Mouse (Mus musculus) testis, postnatal 14 days (tissue): Measurements from ENCODE around the gene Prrg1.
"Not testable (repeated sequence)": the region's sequence is repeated elsewhere in the genome, so short reads cannot be mapped to it uniquely, and the experiment has no call there.

Experiments
- DNase-seq: peaks from one replicate; pipeline ENCODE4 v3.0.0; 2021; ENCODE audit warnings: low spot score

Gene Prrg1

DNA sequence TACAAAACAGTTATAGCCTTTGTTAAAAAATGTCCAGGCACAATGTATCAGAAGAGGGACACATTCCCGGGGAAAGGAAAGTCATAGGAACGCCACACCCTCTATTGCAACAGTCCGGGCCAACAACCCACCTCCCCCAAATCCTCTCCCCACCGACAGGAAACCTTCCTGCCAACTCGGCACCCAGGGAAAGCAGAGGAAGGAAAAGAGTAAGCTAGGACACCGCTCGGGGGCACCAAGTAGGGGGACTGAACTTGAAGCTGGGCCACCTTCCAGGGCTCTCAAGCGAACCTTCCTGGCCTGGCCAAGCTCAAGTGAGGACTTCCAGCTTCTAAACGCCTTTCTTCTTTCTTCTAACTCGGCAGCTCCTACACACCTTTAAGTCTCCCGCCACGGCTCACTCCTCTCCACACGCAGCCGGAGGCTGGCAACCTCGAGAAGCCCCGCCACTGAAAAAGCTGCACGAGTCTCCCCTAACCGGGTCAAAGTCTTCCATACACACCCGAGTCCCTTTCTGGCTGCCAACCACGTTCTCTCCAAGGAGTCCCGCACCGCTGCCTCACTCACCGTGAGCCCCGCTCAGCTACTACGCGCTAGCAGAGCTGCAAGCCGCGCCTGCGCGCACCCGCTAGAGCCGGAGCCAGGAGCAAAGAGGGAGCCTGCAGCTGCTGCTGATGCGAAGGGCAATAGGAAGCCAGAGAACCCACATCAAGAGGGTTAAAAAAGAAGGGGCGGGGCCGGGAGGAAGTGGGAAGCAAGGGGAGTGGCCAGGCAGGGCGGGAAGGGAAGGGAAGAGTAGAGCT is at the start of gene Prrg1:
Gene Prrg1 (minus strand): TSS at position 695 of the 803 bp plus-strand sequence.
- peak; percentile 77 for DNase-seq

DNA sequence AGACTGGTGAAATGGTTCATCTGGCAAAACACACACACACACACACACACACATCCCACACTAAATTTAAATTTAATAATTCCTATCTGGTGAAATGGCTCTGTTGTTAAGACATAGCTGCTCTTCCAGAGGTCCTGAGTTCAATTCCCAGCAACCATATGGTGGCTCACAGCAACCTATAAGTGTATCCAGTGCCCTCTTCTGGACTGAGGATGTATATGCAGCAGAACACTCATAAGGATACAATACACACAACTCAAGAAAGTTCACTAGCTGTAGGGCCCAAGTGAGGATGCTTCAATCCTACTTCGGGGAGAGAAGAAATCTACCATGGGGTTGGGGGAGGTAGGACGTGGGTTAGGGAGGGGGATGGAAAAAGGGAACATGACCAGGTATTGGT is 22.1 kb upstream of the Prrg1 start:
- no peak for DNase-seq

DNA sequence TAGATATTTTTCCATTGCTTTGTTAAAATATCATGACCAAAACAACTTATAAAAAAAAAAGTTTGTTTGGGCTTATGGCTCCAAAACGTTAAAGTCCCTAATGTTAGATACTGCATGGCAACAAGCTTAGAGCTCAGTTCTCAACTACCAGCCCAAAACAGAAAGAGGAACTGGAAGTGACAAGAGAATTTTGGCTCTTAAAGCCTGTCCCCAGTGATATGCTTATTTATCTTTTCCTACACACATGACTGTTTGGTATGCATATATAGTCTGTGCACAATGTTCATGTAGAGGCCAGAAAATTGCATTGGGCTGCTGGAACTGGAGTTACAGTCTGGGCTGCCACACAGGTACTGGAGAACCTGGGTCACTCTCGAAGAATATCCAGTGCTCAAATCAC is 9.4 kb upstream of the Prrg1 start:
- DNase-seq: no peak

DNA sequence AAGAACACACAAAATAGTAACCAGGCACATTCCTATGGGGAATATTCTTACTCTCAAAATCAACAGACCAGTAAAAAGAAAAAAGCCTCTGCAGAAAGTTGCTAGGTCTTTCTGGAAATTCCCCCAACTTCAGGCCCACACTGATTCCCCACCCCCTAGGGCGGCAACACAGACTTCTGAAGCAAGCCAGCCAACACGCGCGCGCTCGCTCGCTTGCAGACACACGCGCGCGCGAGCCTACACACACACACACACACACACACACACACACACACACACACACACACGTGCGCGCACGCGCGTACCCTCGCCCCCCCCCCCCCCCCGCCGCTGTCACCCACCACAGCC is 868 bp downstream of the Prrg1 start:
- peak; percentile 30 for DNase-seq

DNA sequence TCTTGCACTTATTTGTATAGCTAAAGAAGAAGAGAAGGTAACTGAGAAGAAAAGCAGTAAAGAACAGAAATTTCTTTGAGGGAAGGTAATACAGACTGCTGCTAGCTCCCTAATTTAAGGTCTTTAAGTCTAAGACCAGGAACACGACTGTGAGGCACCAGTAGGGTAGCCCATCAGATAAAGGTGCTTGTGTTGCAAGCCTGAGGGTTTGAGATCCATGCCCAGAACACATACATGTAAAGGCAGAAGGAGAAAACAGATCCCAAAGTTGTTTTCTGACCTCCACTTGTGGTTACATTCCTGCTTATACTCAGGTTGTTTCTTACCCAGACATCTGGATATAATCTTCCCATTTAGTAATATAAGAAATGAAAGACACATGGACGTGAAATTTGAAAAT is 20.2 kb downstream of the Prrg1 start:
- DNase-seq: no peak

DNA sequence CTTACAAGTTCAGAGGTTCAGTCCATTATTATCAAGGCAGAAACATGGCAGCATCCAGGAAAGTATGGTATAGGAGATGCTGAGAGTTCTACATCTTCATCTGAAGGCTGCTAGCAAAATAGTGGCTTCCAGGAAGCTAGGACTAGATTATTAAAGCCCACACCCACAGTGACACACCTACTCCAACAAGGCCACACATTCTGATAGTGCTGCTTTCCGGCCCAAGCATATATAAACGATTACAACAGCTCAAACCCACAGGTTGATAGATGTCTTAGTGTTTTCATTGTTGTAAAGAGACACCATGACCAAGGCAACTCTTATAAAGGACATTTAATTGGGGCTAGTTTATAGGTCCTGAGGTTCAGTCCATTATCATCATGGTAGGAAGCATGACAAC is 30.3 kb downstream of the Prrg1 start:
- DNase-seq: no peak

DNA sequence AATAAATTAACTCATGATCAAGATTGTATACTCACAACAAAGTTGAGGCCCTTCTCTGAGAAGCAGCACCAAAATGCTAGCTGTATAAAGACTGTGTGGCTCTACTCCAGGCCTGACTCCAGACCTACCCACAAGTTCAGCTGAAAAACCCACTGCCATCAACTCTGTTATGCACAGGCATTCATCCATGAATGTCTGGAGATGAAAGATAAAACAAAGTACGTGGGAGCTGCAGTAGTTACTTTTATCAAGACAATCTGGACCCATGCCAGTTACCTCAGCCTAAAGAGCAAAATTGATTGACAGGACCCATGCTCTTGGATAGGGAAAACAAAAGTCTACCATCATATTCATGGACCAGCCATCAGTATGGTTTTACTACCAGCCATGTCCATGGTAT is 31.0 kb downstream of the Prrg1 start:
- no peak for DNase-seq

DNA sequence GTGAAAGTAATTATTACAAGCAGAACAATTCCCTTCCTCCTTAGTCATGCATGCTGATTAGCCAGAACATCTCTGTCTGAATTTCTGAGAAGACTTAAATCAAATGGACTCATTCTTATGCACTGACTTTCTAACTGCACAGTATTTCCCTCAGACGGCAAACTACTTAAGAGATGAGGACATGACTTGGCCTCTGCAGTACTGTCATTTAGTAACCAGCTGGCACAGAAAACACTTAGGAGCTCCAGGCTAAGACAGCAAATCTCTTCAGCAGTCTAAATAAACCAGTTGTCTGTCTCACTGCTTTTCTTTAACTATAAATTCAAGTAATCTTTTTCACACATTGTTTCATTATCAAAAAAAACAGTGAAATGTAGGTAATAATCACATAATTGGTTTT is 36.0 kb downstream of the Prrg1 start:
- no peak for DNase-seq

DNA sequence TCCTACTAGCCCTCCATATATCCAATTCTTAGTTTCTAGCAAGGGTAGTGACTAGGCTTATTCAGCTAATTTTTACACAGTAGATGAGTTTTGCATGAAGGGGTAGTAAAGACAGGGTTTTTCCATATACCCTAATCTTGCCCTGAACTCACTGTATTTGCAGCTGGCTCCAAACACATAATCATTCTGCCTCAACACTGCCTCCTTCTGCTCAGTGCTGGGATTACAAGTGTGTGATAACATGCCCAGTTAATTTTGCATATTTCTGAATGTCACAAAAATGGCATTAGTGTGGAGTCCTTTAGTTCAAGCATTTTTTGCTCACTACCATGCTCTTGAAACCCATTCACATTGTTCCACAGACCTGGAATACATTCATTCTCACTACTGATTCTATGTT is 44.0 kb downstream of the Prrg1 start:
- DNase-seq: no peak

DNA sequence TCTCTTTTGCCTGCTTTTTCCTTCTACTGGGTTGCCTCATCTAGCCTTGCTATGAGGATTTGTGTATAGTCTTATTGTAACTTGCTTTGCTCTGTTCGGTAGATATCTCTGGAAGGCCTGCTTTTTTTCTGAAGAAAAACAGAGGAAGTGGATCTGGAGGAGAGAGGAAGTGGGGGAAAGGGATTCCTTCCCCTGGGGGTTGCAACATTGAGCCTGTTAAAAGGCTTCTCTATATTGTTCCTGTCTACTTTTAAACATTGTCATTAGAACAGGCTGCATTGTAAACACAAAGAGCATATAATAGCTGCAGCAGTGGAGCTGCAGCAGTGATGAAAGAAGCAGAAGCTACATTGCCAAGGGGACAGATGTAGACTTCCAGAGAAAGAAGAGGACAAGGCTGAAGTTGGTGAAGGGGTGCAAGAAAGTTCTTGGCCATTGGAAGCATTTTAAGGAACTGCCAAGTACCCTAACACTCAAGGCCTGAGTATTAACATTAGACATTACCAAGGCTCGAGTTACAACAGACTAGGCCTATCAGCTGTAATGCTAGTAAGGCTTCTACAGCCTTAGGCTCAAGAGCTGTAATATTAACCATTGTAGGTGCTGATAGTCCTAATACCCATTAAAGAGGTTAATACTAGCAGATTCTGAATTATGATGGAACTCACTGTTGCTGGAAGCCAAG is 44.9 kb downstream of the Prrg1 start:
- no peak for DNase-seq

DNA sequence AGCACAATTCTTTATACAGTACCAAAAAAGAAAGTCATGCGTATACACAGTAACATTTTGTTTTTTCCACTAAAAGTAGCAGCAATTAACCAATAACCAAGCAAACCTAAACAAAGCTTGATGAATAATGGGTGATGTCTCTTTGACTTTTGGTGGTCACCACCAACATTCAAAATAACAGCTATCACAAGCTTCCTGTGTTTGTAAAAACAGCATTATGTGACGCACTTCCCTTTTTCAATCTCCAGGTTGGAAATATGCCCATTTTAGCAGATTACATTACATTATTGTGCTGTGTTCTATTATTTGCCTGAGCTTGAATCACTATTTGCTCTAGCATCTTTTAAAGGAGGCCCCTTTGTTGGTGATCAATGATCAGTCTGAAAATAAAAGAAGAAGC is 65.4 kb downstream of the Prrg1 start:
- no peak for DNase-seq

DNA sequence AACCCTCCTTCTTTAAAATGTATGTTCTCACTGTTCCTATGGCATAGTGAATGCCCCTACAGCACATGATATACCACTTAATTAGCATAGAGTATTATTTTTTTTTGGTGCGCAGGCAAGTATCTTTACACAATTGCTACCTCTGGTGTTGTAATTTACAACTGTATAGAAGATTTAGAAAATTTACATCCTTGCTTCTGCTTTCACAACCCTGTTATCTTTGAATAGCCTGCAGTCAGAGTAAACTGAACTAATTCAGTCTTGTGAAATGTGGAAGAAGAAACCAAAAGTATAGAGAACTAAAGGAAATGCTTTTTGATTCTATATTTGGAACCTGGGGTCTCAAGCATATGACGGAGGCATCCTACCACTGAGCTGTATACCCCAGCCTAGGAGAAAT is 100.7 kb downstream of the Prrg1 start:
- no peak for DNase-seq

DNA sequence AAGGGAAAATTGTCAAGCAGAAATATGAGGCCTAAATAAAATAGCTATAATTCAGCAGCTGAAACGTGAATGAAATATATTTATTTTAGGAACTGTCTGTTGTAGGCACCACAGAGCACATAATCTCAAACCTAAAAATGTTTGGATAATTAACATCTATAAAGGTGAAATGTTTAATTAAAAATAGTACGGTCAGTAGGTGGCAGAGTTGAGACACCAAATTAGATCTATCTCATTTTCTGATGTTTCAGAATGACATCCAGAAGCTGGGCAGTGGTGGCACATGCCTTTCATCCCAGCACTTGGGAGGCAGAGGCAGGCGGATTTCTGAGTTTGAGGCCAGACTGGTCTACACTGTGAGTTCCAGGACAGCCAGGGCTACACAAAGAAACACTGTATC is 104.0 kb downstream of the Prrg1 start:
- DNase-seq: no peak

DNA sequence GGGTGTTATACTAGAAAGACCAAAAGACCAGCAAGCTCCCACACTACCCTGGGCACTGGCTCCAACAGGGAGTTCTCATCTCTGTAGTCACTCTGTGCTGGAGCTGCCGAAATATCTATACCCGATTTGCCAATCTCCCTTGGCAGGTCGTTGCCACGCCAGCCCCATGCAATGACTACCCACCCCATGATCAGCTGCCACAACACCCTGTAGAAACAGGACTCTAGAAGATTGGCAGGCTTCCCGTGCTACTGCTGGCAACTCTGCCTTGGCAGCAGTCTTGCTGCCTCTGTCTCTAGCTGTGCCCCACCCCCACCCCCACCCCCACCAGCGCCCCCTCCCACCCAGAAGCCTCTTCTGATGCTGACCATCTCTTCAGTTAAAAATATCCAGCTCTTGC is 149.3 kb downstream of the Prrg1 start:
- DNase-seq: no peak

DNA sequence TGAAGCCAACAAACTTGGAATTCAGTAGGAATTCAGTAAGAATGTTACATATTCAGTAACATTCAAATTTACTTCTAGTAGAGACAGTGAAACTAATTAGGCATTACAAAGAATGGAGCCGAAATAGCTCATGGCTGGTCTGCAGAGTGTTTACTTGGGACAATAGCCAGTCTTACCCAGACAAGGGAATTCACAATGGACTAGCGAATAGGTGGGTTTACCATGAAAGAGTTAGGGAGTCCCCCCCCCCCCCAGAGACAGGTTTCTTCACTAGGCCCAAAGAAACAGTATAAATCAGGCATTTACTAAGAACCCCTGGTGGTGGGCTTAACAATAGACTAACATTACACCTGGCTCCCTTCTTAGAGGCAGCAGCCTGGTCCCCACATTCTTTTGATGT is 180.3 kb downstream of the Prrg1 start:
- DNase-seq: not testable (repeated sequence)
